Mouse (Mus musculus): Measurements from ENCODE around the gene Fut2.

GRCm38 (mm10) chr7:45692364-45692763 lies 26.2 kb upstream of the Fut2 start:
- TF ChIP-seq ZC3H11A (IDR thresholded peaks at IDR 0.05; ENCODE audit: borderline replicate concordance, low read depth, low read length): no peak
- TF ChIP-seq MAFK (IDR thresholded peaks at IDR 0.05; ENCODE audit: insufficient read depth, low read depth, low read length): no peak
- no peak for TF ChIP-seq CHD2 (IDR thresholded peaks at IDR 0.05; ENCODE audit: low read depth, low read length)
- no peak for TF ChIP-seq HCFC1 (IDR thresholded peaks at IDR 0.05; ENCODE audit: borderline replicate concordance, insufficient read depth, low read length)
- TF ChIP-seq ZNF384 (IDR thresholded peaks at IDR 0.05; ENCODE audit: low read depth, low read length): no peak
